In genomic region chr6:89037392-89037791, GRCm38 (mm10) we compare ENCODE assay signal across 24 mouse cellular contexts.
DNase-seq lines count a peak whose midpoint lies in the region; ATAC-seq and TF ChIP-seq lines count a peak whose summit lies in the region.
"Had no signal": no experiment of that assay in that cellular context is flagged by ENCODE, and none has a peak within 500 bp of the region (broad histone marks: within the 10 kb centered on the region; RNA-seq: fewer than 3 reads in every experiment).

No protein-coding gene starts in this region.

- no peak for DNase-seq in midbrain, embryonic 11.5 days (ENCODE audit: low spot score, missing footprints)
- DNase-seq in lung, embryonic 14.5 days, result peak; percentile 33
- DNase-seq in lung, postnatal 10 days, result peak; percentile 51
- no peak for DNase-seq in adrenal gland, adult 2 months
- DNase-seq: adrenal gland, adult 8-10 months; cerebellum, adult 8-10 months; cerebellum, postnatal 25 days; gastrocnemius, adult 2 months; heart, postnatal 10 days; kidney, adult 2 months; kidney, postnatal 36 days; thymus, adult 2 months had no signal

- no peaks in the 10 kb centered on the region for H3K9me3 ChIP-seq in midbrain, embryonic 13.5 days
- no peaks in the 10 kb centered on the region for H3K9me3 ChIP-seq in midbrain, embryonic 11.5 days (ENCODE audit: control insufficient read depth, low read length)
- H3K9me3 ChIP-seq in lung, embryonic 14.5 days (ENCODE audit: low read depth, low read length), result no peaks in the 10 kb centered on the region
- no peaks in the 10 kb centered on the region for H3K9me3 ChIP-seq in intestine, embryonic 16.5 days (ENCODE audit: control insufficient read depth, low read length)
- H3K9me3 ChIP-seq: forebrain, embryonic 13.5 days; heart, embryonic 13.5 days; limb, embryonic 13.5 days; neural tube, embryonic 13.5 days had no signal

- H3K4me1 ChIP-seq in midbrain, embryonic 13.5 days (replicated peaks), result peaks cover 39% of the 10 kb centered on the region
- peaks cover 27% of the 10 kb centered on the region for H3K4me1 ChIP-seq in midbrain, embryonic 11.5 days (ENCODE audit: control insufficient read depth, insufficient read depth, low read length)
- no peaks in the 10 kb centered on the region for H3K4me1 ChIP-seq in lung, embryonic 14.5 days (ENCODE audit: insufficient read depth)
- H3K4me1 ChIP-seq in intestine, embryonic 16.5 days (ENCODE audit: control insufficient read depth, insufficient read depth, low read length), result no peaks in the 10 kb centered on the region

- no peak overlapping the region for H3K9ac ChIP-seq in midbrain, embryonic 13.5 days (replicated peaks)
- no peak overlapping the region for H3K9ac ChIP-seq in midbrain, embryonic 11.5 days (ENCODE audit: low read length)
- no peak overlapping the region for H3K9ac ChIP-seq in lung, embryonic 14.5 days
- no peak overlapping the region for H3K9ac ChIP-seq in intestine, embryonic 16.5 days (ENCODE audit: low read depth, low read length)
- H3K9ac ChIP-seq: forebrain, embryonic 13.5 days; heart, embryonic 13.5 days; limb, embryonic 13.5 days; neural tube, embryonic 13.5 days had no signal

- H3K36me3 ChIP-seq in midbrain, embryonic 13.5 days, result no peaks in the 10 kb centered on the region
- no peaks in the 10 kb centered on the region for H3K36me3 ChIP-seq in midbrain, embryonic 11.5 days (ENCODE audit: control insufficient read depth, insufficient read depth, low read length)
- no peaks in the 10 kb centered on the region for H3K36me3 ChIP-seq in lung, embryonic 14.5 days (ENCODE audit: insufficient read depth)
- H3K36me3 ChIP-seq in intestine, embryonic 16.5 days (ENCODE audit: control insufficient read depth, insufficient read depth, low read length), result no peaks in the 10 kb centered on the region
- H3K36me3 ChIP-seq: heart, embryonic 13.5 days; limb, embryonic 13.5 days; neural tube, embryonic 13.5 days had no signal

- ATAC-seq in midbrain, embryonic 13.5 days, result no peak
- ATAC-seq in midbrain, embryonic 11.5 days (ENCODE audit: low FRiP score), result no peak
- ATAC-seq in lung, embryonic 14.5 days (ENCODE audit: insufficient read depth), result no peak
- no peak for ATAC-seq in intestine, embryonic 16.5 days
- ATAC-seq: activated CD4-positive, CD25-positive, alpha-beta regulatory T cell, adult 4 months; forebrain, embryonic 13.5 days; hindbrain, embryonic 16.5 days had no signal

- TF ChIP-seq CTCF in lung, embryonic 14.5 days (IDR thresholded peaks at IDR 0.05; ENCODE audit: low read depth), result no peak

- 51% methylated on average over 2 of the region's 2 CpGs for WGBS in midbrain, embryonic 13.5 days
- 67% methylated on average over 2 of the region's 2 CpGs for WGBS in midbrain, embryonic 11.5 days
- 7% methylated on average over 2 of the region's 2 CpGs for WGBS in lung, embryonic 14.5 days
- 8% methylated on average over 2 of the region's 2 CpGs for WGBS in intestine, embryonic 16.5 days

- 0 out of 2 replicates have a peak overlapping the region, but pooled peaks have one; percentile 92 for H3K27ac ChIP-seq in midbrain, embryonic 13.5 days
- no peak overlapping the region for H3K27ac ChIP-seq in midbrain, embryonic 11.5 days (ENCODE audit: low read depth, low read length)
- no peak overlapping the region for H3K27ac ChIP-seq in lung, embryonic 14.5 days (ENCODE audit: low read depth)
- no peak overlapping the region for H3K27ac ChIP-seq in intestine, embryonic 16.5 days (ENCODE audit: low read length)
- H3K27ac ChIP-seq: forebrain, embryonic 13.5 days; gastrocnemius, adult 2 months; heart, embryonic 13.5 days; layer of hippocampus, adult 2 months; left cerebral cortex, adult 2 months; limb, embryonic 13.5 days; neural tube, embryonic 13.5 days had no signal

- no peak overlapping the region for H3K4me2 ChIP-seq in midbrain, embryonic 13.5 days (replicated peaks)
- no peak overlapping the region for H3K4me2 ChIP-seq in midbrain, embryonic 11.5 days
- no peak overlapping the region for H3K4me2 ChIP-seq in lung, embryonic 14.5 days
- H3K4me2 ChIP-seq in intestine, embryonic 16.5 days (ENCODE audit: low read depth, low read length), result no peak overlapping the region
- H3K4me2 ChIP-seq: forebrain, embryonic 13.5 days; heart, embryonic 13.5 days; limb, embryonic 13.5 days; liver, embryonic 11.5 days; neural tube, embryonic 13.5 days had no signal

- peaks cover 34% of the 10 kb centered on the region for H3K27me3 ChIP-seq in midbrain, embryonic 13.5 days
- H3K27me3 ChIP-seq in midbrain, embryonic 11.5 days (ENCODE audit: control insufficient read depth, insufficient read depth, low read length), result no peaks in the 10 kb centered on the region
- no peaks in the 10 kb centered on the region; the same call in 1 of the 2 replicates for H3K27me3 ChIP-seq in lung, embryonic 14.5 days (ENCODE audit: insufficient read depth, low read length)
- no peaks in the 10 kb centered on the region for H3K27me3 ChIP-seq in intestine, embryonic 16.5 days (replicated peaks; ENCODE audit: control insufficient read depth, insufficient read depth, low read length)

- H3K4me3 ChIP-seq in midbrain, embryonic 13.5 days (replicated peaks), result no peak overlapping the region
- H3K4me3 ChIP-seq in midbrain, embryonic 11.5 days (ENCODE audit: low read depth, low read length), result no peak overlapping the region
- H3K4me3 ChIP-seq in lung, embryonic 14.5 days (ENCODE audit: low read depth, low read length), result no peak overlapping the region
- no peak overlapping the region for H3K4me3 ChIP-seq in intestine, embryonic 16.5 days (ENCODE audit: low read length)
- H3K4me3 ChIP-seq: forebrain, embryonic 13.5 days; gastrocnemius, adult 2 months; heart, embryonic 13.5 days; layer of hippocampus, adult 2 months; left cerebral cortex, adult 2 months; limb, embryonic 13.5 days; myocyte; neural tube, embryonic 13.5 days had no signal

Comparison
In these comparisons a context has a peak if more than half of its experiments do, and no peak if none do; other contexts are left out.
1. DNase-seq: peak in lung, embryonic 14.5 days (single experiment) and lung, postnatal 10 days (single experiment); none in midbrain, embryonic 11.5 days (single experiment) and adrenal gland, adult 2 months (single experiment).